Mouse (Mus musculus) cortical plate, adult 2 months (tissue): ENCODE measurements around the gene 4931422A03Rik.

Experiments
- CTCF ChIP-seq: fragments of 200-500 bp; IDR thresholded peaks from 2 replicates; pipeline ENCODE4 v1.5.1; 2011; ENCODE audit warnings: mild to moderate bottlenecking, control low read depth, low read length; ENCODE audit not compliant: insufficient read depth; ENCODE audit errors: extremely low read depth
- POLR2A ChIP-seq: fragments of 200-500 bp; IDR thresholded peaks from 2 replicates; pipeline ENCODE4 v1.6.1; 2011; ENCODE audit warnings: mild to moderate bottlenecking, low read length, control low read depth; ENCODE audit not compliant: insufficient read depth; ENCODE audit errors: extremely low read depth

DNA sequence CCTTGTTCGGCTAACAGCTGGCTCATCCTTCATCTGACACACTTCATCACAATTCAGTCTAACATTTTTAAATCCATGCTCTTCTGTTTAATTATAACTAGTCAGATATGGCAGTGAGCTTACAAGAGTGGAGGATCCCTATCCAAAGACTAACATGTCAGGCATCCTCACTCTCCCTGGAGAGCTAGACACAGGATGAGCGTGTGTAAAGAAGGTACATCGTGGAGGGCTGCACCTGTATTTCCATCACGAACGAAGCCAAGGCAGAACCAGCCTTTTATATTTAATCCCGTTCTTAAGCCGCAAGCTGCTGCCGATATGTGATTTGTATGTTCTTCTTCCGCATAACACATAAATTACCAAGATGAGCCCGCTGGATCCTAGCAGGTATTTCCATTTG lies 45.0 kb downstream of the 4931422A03Rik start:
- TF ChIP-seq CTCF (no peak), POLR2A (no peak)
